Mouse (Mus musculus): Measurements from ENCODE around the gene Ak9. TPM values are rescaled to one million over a fixed set of nuclear protein-coding genes. Genes with fewer than 3 reads are reported as not detected.

Ak9 gene
- polyA plus RNA-seq, 1 experiment = not detected

GRCm38 (mm10) chr10:41470693-41471092 lies 166.9 kb downstream of the Ak9 start:
- TF ChIP-seq GATA1 (IDR thresholded peaks at IDR 0.05; ENCODE audit: low read length) = no peak

GRCm38 (mm10) chr10:41472534-41472933 lies 168.8 kb downstream of the Ak9 start:
- TF ChIP-seq GATA1 (IDR thresholded peaks at IDR 0.05; ENCODE audit: low read length) = no peak

GRCm38 (mm10) chr10:41472962-41473481 lies 169.2 kb downstream of the Ak9 start:
- TF ChIP-seq GATA1 (IDR thresholded peaks at IDR 0.05; ENCODE audit: low read length) = no peak

- peak; percentile 37 for TF ChIP-seq GATA1 (IDR thresholded peaks at IDR 0.05; ENCODE audit: low read length)
Measured at GRCm38 (mm10) chr10:41473782-41474468, 170.1 kb downstream of the Ak9 start.

GRCm38 (mm10) chr10:41474981-41475391 lies 171.2 kb downstream of the Ak9 start:
- no peak for TF ChIP-seq GATA1 (IDR thresholded peaks at IDR 0.05; ENCODE audit: low read length)

- no peak for TF ChIP-seq GATA1 (IDR thresholded peaks at IDR 0.05; ENCODE audit: low read length)
Measured at GRCm38 (mm10) chr10:41476171-41477017, 172.6 kb downstream of the Ak9 start, which contains the start of gene Mical1. TSS of gene Mical1 (plus strand) at chr10:41476314.

GRCm38 (mm10) chr10:41477018-41477277 lies 173.2 kb downstream of the Ak9 start:
- no peak for TF ChIP-seq GATA1 (IDR thresholded peaks at IDR 0.05; ENCODE audit: low read length)

- TF ChIP-seq GATA1 (IDR thresholded peaks at IDR 0.05; ENCODE audit: low read length) = no peak
Measured at GRCm38 (mm10) chr10:41477278-41478181, 173.8 kb downstream of the Ak9 start.

GRCm38 (mm10) chr10:41479961-41480360 lies 176.2 kb downstream of the Ak9 start:
- TF ChIP-seq GATA1 (IDR thresholded peaks at IDR 0.05; ENCODE audit: low read length) = no peak

GRCm38 (mm10) chr10:41480938-41481880 lies 177.4 kb downstream of the Ak9 start:
- no peak for TF ChIP-seq GATA1 (IDR thresholded peaks at IDR 0.05; ENCODE audit: low read length)

- TF ChIP-seq GATA1 (IDR thresholded peaks at IDR 0.05; ENCODE audit: low read length) = no peak
Measured at GRCm38 (mm10) chr10:41482446-41482845, 178.7 kb downstream of the Ak9 start.

Other genes with a start within 250 kb of the Ak9 start
- not detected in 2 replicates for gene Gpr6, start 231.7 kb upstream of the Ak9 start, polyA plus RNA-seq (2012)
- 3.4 and 4.7 TPM in 2 replicates for gene Fig4, start 720 bp upstream of the Ak9 start, polyA plus RNA-seq (2012)
- 9.1 and 12.0 TPM in 2 replicates for gene Zbtb24, start 146.4 kb downstream of the Ak9 start, polyA plus RNA-seq (2012)
- gene Mical1, start 172.3 kb downstream of the Ak9 start, polyA plus RNA-seq (2012) = 19.3 and 30.2 TPM in 2 replicates
- gene Smpd2, start 186.4 kb downstream of the Ak9 start, polyA plus RNA-seq (2012) = 10.4 and 15.4 TPM in 2 replicates
- not detected in 2 replicates for gene Ppil6, start 186.5 kb downstream of the Ak9 start, polyA plus RNA-seq (2012)
- gene Cd164, start 215.4 kb downstream of the Ak9 start, polyA plus RNA-seq (2012) = 150 and 198 TPM in 2 replicates

Measured in G1E-ER4 (cell line).